Mouse (Mus musculus) spleen, adult 10 weeks (tissue): ENCODE measurements around the gene Med31. TPM values are rescaled to one million over a fixed set of nuclear protein-coding genes. Genes with fewer than 3 reads are reported as not detected.

Source experiments
- polyA plus RNA-seq: library from polyadenylated mRNA; stranded (reverse); fragments of 350-450 nt; fragmentation: Illumina TruSeq; extraction: RNeasy Lipid Tissue Mini Kit (QIAGEN cat#74804); gene quantifications from one replicate; pipeline ENCODE4 v1.2.3, GENCODE M21; 2015; ENCODE audit warnings: low replicate concordance; ENCODE audit not compliant: insufficient read depth

Med31 gene
- polyA plus RNA-seq = 10.8 TPM

DNA sequence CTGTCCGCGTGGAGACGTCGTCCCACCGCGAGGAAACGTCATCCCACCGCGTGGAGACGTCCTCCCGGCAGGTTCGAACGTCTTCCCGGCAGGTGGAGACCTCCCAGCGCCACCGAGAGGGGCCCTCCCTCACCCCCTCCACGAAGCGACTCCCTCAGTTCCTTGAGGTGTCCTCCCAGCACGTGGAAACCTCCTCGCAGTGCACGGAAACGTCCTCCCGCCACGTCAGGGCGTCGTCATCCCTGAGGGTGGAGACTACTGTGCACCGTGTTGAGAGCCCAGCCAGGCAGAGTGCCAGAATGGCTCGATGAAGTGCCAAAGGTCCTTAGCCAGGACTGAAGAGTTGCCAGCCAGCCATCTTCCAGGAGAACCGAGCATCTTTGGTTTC lies at the start of gene Med31:
TSS of gene Med31 (minus strand) at position 183 of the 388 bp plus-strand sequence.

DNA sequence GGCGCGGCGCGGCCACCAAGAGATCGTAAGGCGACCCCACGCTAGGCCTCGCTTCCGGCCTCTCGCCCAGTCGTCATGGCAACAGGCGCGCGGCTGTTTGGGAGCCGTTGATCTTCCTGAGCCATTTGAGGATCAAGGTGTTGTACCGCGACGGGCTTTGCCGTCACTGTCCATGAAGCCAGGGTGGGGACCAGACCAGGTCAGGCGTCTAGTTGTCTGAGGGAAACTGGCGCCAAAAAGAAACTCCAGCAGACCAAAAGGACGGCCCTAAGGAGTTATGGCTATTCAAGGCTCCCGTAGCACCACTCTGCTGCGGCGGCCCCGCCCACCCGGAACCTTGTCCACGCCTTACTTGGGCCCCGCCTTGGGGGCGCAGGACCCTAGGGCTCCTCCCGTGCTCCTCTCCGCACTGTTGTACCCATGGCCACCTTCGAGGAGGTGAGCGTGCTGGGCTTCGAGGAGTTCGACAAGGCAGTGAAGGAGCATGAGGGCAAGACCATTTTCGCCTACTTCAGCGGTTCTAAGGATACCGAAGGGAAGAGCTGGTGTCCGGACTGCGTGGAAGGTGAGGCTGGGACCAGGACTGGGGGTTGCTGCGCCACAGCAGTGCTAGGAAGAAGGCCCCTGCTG lies 8.1 kb downstream of the Med31 start, which contains the start of the genes 4933427D14Rik and Txndc17:
TSS of gene 4933427D14Rik (minus strand) at position 256 of the 630 bp plus-strand sequence.
TSS of gene Txndc17 (plus strand) at position 344 of the 630 bp plus-strand sequence.

DNA sequence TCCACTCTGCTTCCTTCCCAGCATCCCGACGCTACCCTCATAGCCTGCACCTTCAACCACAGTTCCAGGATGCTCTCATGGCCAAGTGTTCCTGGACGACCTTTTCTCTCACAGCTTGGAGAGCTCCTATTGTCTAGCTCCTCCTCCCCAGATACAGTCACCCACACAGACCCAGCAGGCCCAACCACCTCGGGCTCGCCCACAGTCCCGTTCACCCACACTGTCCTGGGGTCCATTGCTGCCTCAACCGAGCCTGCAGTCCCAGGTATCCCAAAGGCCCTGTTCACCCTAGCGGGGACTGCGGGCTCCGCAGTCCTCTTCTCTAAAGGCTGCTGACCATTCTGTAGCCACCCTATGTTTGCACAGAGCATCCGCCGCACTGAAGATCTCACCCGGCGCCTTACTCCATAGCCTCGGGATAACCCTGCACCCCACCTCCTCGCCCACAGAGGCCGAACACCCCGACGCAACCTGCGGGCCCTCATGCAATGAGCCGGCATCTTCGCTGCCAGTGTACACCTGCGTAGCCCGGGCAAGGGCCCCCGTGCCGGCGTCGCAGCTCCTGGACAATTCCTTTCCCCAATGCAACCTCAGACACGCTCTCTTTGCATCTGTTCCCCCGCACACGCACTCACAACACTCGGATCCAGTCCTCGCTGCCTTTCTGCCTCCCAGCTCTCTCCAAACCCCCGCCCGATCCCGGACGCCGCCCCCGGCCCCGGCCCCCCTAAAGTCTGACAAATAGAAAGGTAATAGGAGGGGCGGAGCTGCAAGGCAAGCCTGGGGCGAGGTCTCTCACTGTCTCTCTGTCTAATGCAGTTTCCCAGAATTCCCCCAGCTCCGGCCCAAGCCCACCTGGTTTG lies 8.8 kb downstream of the Med31 start, which contains the start of gene Gm43951:
TSS of gene Gm43951 (minus strand) at position 500 of the 863 bp plus-strand sequence.

Other genes starting within 250 kb of the Med31 start
- gene Aipl1, start 178.1 kb downstream of the Med31 start, polyA plus RNA-seq = not detected
- gene Pimreg, start 173.6 kb downstream of the Med31 start, polyA plus RNA-seq = 3.0 TPM
- gene Pitpnm3, start 79.8 kb downstream of the Med31 start, polyA plus RNA-seq = 3.2 TPM
- 0.30 TPM for gene Gm43951, start 8.8 kb downstream of the Med31 start, polyA plus RNA-seq
- 15.0 TPM for gene 4933427D14Rik, start 8.1 kb downstream of the Med31 start, polyA plus RNA-seq
- 95.6 TPM for gene Txndc17, start 8.0 kb downstream of the Med31 start, polyA plus RNA-seq
- not detected for gene Slc13a5, start 51.6 kb upstream of the Med31 start, polyA plus RNA-seq
- 77.7 TPM for gene Xaf1, start 86.0 kb upstream of the Med31 start, polyA plus RNA-seq
- gene Fbxo39, start 98.9 kb upstream of the Med31 start, polyA plus RNA-seq = 0.18 TPM
- gene Tekt1, start 146.8 kb upstream of the Med31 start, polyA plus RNA-seq = not detected
- 0.36 TPM for gene Smtnl2, start 196.1 kb upstream of the Med31 start, polyA plus RNA-seq
- gene Ggt6, start 219.9 kb upstream of the Med31 start, polyA plus RNA-seq = not detected
- 98.0 TPM for gene Mybbp1a, start 225.8 kb upstream of the Med31 start, polyA plus RNA-seq